Mouse (Mus musculus) kidney, embryonic 16.5 days (tissue): ENCODE measurements around the gene Aida. TPM values are rescaled to one million over a fixed set of nuclear protein-coding genes. Genes with fewer than 3 reads are reported as not detected.
A peak's percentile ranks its signal among the peaks of the same experiment; 100 is the strongest.

Experiments
- ATAC-seq: fragments of 200-750 bp; cut with Nextera tagmentation; 2 replicates; pipeline ENCODE4 v1.8.0; 2017; ENCODE audit warnings: moderate TSS enrichment; ENCODE audit not compliant: low FRiP score, low TSS enrichment
- H3K27ac ChIP-seq: fragments of 300-500 bp; sonication (generic); 2 replicates; pipeline ENCODE4 v1.5.1; 2014; ENCODE audit warnings: low read length
- H3K27me3 ChIP-seq: fragments of 300-500 bp; sonication (generic); 2 replicates; pipeline ENCODE4 v1.6.1; 2014; ENCODE audit warnings: low read length, control low read depth, mixed read lengths; ENCODE audit not compliant: insufficient read depth
- H3K36me3 ChIP-seq: fragments of 300-500 bp; sonication (generic); 2 replicates; pipeline ENCODE4 v1.6.1; 2014; ENCODE audit warnings: low read length, control low read depth, mixed read lengths; ENCODE audit not compliant: insufficient read depth
- H3K4me1 ChIP-seq: fragments of 300-500 bp; sonication (generic); 2 replicates; pipeline ENCODE4 v1.6.1; 2014; ENCODE audit warnings: low read length, control low read depth, mixed read lengths; ENCODE audit not compliant: insufficient read depth
- H3K4me2 ChIP-seq: fragments of 300-500 bp; sonication (generic); replicated peaks from 2 replicates; pipeline ENCODE4 v1.6.1; 2014; ENCODE audit warnings: low read depth, low read length
- H3K4me3 ChIP-seq: fragments of 300-500 bp; sonication (generic); 2 replicates; pipeline ENCODE4 v1.5.1; 2014; ENCODE audit warnings: mild to moderate bottlenecking, low read length
- H3K9ac ChIP-seq: fragments of 300-500 bp; sonication (generic); replicated peaks from 2 replicates; pipeline ENCODE4 v1.6.1; 2014; ENCODE audit warnings: low read length
- H3K9me3 ChIP-seq: fragments of 300-500 bp; sonication (generic); 2 replicates; pipeline ENCODE4 v1.6.1; 2016; ENCODE audit warnings: low read length, control low read depth
- WGBS: fragments of 180-500 bp; shearing (Covaris S2); extraction: QIAGEN DNeasy Blood & Tissue Kit; methylation state at CpG from one replicate; pipeline ENCODE4 v1.1.7; 2014; 5-methylcytosine and 5-hydroxymethylcytosine counted together
- polyA plus RNA-seq: library from polyadenylated mRNA; unstranded; fragments of >200 nt; fragmentation: Nextera tagmentation; extraction: Ambion mirVana; gene quantifications from 2 replicates; pipeline ENCODE4 v1.2.1, GENCODE M21; 2015

Aida gene
- polyA plus RNA-seq, 1 experiment from 2014 or later, result 40.4 TPM

GRCm38 (mm10) chr1:183345817-183346195 is 49.4 kb downstream of the Aida start:
- Histone ChIP-seq H3K27ac (peak overlapping the region; percentile 87), H3K36me3 (peaks cover 25% of the 10 kb centered on the region), H3K9me3 (no peaks in the 10 kb centered on the region), H3K4me3 (peak overlapping the region; percentile 97), H3K4me2 (peak overlapping the region; percentile 87), H3K9ac (peak overlapping the region; percentile 91), H3K4me1 (peaks cover 9% of the 10 kb centered on the region), H3K27me3 (no peaks in the 10 kb centered on the region)
- ATAC-seq, result peak; percentile 55; the same call in 1 of the 2 replicates
- 4% methylated on average over 10 of the region's 10 CpGs for WGBS

- no peak for ATAC-seq
- Histone ChIP-seq H3K4me3 (no peak overlapping the region), H3K9ac (no peak overlapping the region), H3K4me2 (no peak overlapping the region), H3K4me1 (peaks cover 6% of the 10 kb centered on the region), H3K27ac (no peak overlapping the region), H3K27me3 (no peaks in the 10 kb centered on the region), H3K9me3 (no peaks in the 10 kb centered on the region), H3K36me3 (peaks cover 37% of the 10 kb centered on the region)
- 22% methylated on average over 6 of the region's 6 CpGs for WGBS
Measured at GRCm38 (mm10) chr1:183349840-183350239, 53.5 kb downstream of the Aida start.

GRCm38 (mm10) chr1:183358901-183359300 is 62.5 kb downstream of the Aida start:
- Histone ChIP-seq H3K4me2 (no peak overlapping the region), H3K9me3 (no peaks in the 10 kb centered on the region), H3K36me3 (peaks cover 61% of the 10 kb centered on the region), H3K27me3 (no peaks in the 10 kb centered on the region), H3K9ac (no peak overlapping the region), H3K27ac (no peak overlapping the region), H3K4me3 (no peak overlapping the region), H3K4me1 (no peaks in the 10 kb centered on the region)
- WGBS, result 87% methylated on average over 3 of the region's 3 CpGs
- no peak for ATAC-seq

GRCm38 (mm10) chr1:183362301-183362700 is 65.9 kb downstream of the Aida start:
- Histone ChIP-seq H3K27ac (no peak overlapping the region), H3K27me3 (no peaks in the 10 kb centered on the region), H3K36me3 (peaks cover 52% of the 10 kb centered on the region), H3K9ac (no peak overlapping the region), H3K4me1 (no peaks in the 10 kb centered on the region), H3K9me3 (no peaks in the 10 kb centered on the region), H3K4me3 (no peak overlapping the region), H3K4me2 (no peak overlapping the region)
- WGBS, result 88% methylated on average over 5 of the region's 5 CpGs
- ATAC-seq, result no peak

- Histone ChIP-seq H3K36me3 (peaks cover 45% of the 10 kb centered on the region), H3K9me3 (no peaks in the 10 kb centered on the region), H3K4me3 (no peak overlapping the region), H3K27ac (no peak overlapping the region), H3K4me2 (no peak overlapping the region), H3K9ac (no peak overlapping the region), H3K27me3 (no peaks in the 10 kb centered on the region), H3K4me1 (peaks cover 3% of the 10 kb centered on the region)
- 84% methylated on average over 14 of the region's 14 CpGs for WGBS
- ATAC-seq, result no peak
Measured at GRCm38 (mm10) chr1:183362729-183363576, 66.6 kb downstream of the Aida start.

- no peak overlapping the region for H3K27ac ChIP-seq
- peaks cover 9% of the 10 kb centered on the region for H3K4me1 ChIP-seq
- ATAC-seq, result no peak
- H3K9me3 ChIP-seq, result no peaks in the 10 kb centered on the region
- H3K4me2 ChIP-seq, result no peak overlapping the region
- no peaks in the 10 kb centered on the region for H3K27me3 ChIP-seq
- 90% methylated on average over 5 of the region's 5 CpGs for WGBS
- no peak overlapping the region for H3K4me3 ChIP-seq
- H3K9ac ChIP-seq, result no peak overlapping the region
- H3K36me3 ChIP-seq, result peaks cover 43% of the 10 kb centered on the region
Measured at GRCm38 (mm10) chr1:183363577-183363867, 67.1 kb downstream of the Aida start.

- H3K4me1 ChIP-seq, result peaks cover 16% of the 10 kb centered on the region
- no peaks in the 10 kb centered on the region for H3K9me3 ChIP-seq
- no peak for ATAC-seq
- H3K36me3 ChIP-seq, result peaks cover 34% of the 10 kb centered on the region
- H3K4me3 ChIP-seq, result no peak overlapping the region
- no peaks in the 10 kb centered on the region for H3K27me3 ChIP-seq
- H3K27ac ChIP-seq, result no peak overlapping the region
- no peak overlapping the region for H3K4me2 ChIP-seq
- WGBS, result 89% methylated on average over 5 of the region's 5 CpGs
- no peak overlapping the region for H3K9ac ChIP-seq
Measured at GRCm38 (mm10) chr1:183366361-183366760, 70.0 kb downstream of the Aida start.

- Histone ChIP-seq H3K4me2 (peak overlapping the region; percentile 74), H3K9me3 (no peaks in the 10 kb centered on the region), H3K4me1 (peaks cover 16% of the 10 kb centered on the region), H3K36me3 (peaks cover 18% of the 10 kb centered on the region), H3K27ac (peak overlapping the region; percentile 72; the same call in 1 of the 2 replicates), H3K4me3 (peak overlapping the region; percentile 64), H3K9ac (peak overlapping the region; percentile 84), H3K27me3 (no peaks in the 10 kb centered on the region)
- ATAC-seq, result peak; percentile 83
- WGBS, result 1% methylated on average over 54 of the region's 56 CpGs
Measured at GRCm38 (mm10) chr1:183368601-183369400, 72.4 kb downstream of the Aida start.

- peak within 1 kb of the TSS; percentile 74 for H3K4me2 ChIP-seq
- H3K9ac ChIP-seq, result peak within 1 kb of the TSS; percentile 84
- under 1% methylated on average over 38 of the region's 51 CpGs for WGBS
- H3K27me3 ChIP-seq, result no peaks in the 10 kb centered on the region
- peaks cover 16% of the 10 kb centered on the region for H3K4me1 ChIP-seq
- peaks cover under 1% of the 10 kb centered on the region; the same call in 1 of the 2 replicates for H3K9me3 ChIP-seq
- H3K36me3 ChIP-seq, result peaks cover 11% of the 10 kb centered on the region
- peak within 1 kb of the TSS; percentile 64 for H3K4me3 ChIP-seq
- peak within 1 kb of the TSS; percentile 72 for H3K27ac ChIP-seq
- peak; percentile 99 for ATAC-seq
Measured at GRCm38 (mm10) chr1:183369427-183370014, 73.1 kb downstream of the Aida start, which contains the start of gene Mia3. Gene Mia3 (minus strand): TSS chr1:183369553.
